8 mouse cellular contexts compared by ENCODE assay signal in genomic region chr12:110889036-110890020, GRCm38 (mm10). TPM values are rescaled to one million over a fixed set of nuclear protein-coding genes. Genes with fewer than 3 reads are reported as not detected.
A peak's percentile ranks its signal among the peaks of the same experiment; 100 is the strongest.
DNase-seq lines count a peak whose midpoint lies in the region; ATAC-seq lines count a peak whose summit lies in the region.

Cinp (minus strand) TSS chr12:110889145.
Tecpr2 (plus strand) TSS chr12:110889264.

- DNase-seq in c-Kit-negative CD71-positive TER-119-positive erythroid progenitor cells, embryonic 14.5 days (ENCODE audit: low read depth, low spot score), result peak; percentile 97
- peak; percentile 89 for DNase-seq in fibroblast of lung, adult 2 months (ENCODE audit: low read depth)
- peak; percentile 98 for DNase-seq in kidney, postnatal 14 days
- peak; percentile 96 for DNase-seq in liver, embryonic 13.5 days
- DNase-seq in neural tube, embryonic 10.5 days (ENCODE audit: extremely low spot score, low spot score), result peak; percentile 97

- peaks cover 2 to 13% of the 10 kb centered on the region in 2 experiments for H3K4me1 ChIP-seq in heart, embryonic 14.5 days (ENCODE audit: control insufficient read depth in 2 of 2, insufficient read depth in 2 of 2, low read length in 2 of 2)
- peaks cover 76% of the 10 kb centered on the region for H3K4me1 ChIP-seq in liver, embryonic 13.5 days (replicated peaks)
- H3K4me1 ChIP-seq in stomach, embryonic 16.5 days (ENCODE audit: control insufficient read depth, insufficient read depth, low read length), result peaks cover 18% of the 10 kb centered on the region

- no peaks in the 10 kb centered on the region for H3K9me3 ChIP-seq in heart, embryonic 14.5 days (ENCODE audit: control insufficient read depth, low read length)
- H3K9me3 ChIP-seq in liver, embryonic 13.5 days (replicated peaks), result no peaks in the 10 kb centered on the region
- no peaks in the 10 kb centered on the region for H3K9me3 ChIP-seq in stomach, embryonic 16.5 days (replicated peaks; ENCODE audit: control insufficient read depth, low read length)

- H3K9ac ChIP-seq in heart, embryonic 14.5 days (ENCODE audit: low read length), result peak within 1 kb of the TSS; percentile 86
- peak within 1 kb of the TSS; percentile 86 for H3K9ac ChIP-seq in liver, embryonic 13.5 days
- peak within 1 kb of the TSS; percentile 89 for H3K9ac ChIP-seq in stomach, embryonic 16.5 days (ENCODE audit: low read length)

- WGBS in heart, embryonic 14.5 days, result under 1% methylated on average over 74 of the region's 74 CpGs
- WGBS in liver, embryonic 13.5 days (ENCODE audit: insufficient replicate concordance), result under 1% methylated on average over 73 of the region's 74 CpGs
- under 1% methylated on average over 60 of the region's 74 CpGs for WGBS in stomach, embryonic 16.5 days

- H3K4me3 ChIP-seq in heart, embryonic 14.5 days (ENCODE audit: control insufficient read depth in 1 of 2, insufficient read depth in 1 of 2, low read depth in 1 of 2, low read length in 2 of 2), result peak within 1 kb of the TSS; percentile 72 to 85
- peak within 1 kb of the TSS; percentile 82 for H3K4me3 ChIP-seq in liver, embryonic 13.5 days (replicated peaks)
- peak within 1 kb of the TSS; percentile 86 for H3K4me3 ChIP-seq in stomach, embryonic 16.5 days (replicated peaks; ENCODE audit: low read length)

- H3K27ac ChIP-seq in heart, embryonic 14.5 days (replicated peaks in 1 of 2; ENCODE audit: control insufficient read depth in 1 of 2, insufficient read depth in 1 of 2, low read depth in 2 of 2, low read length in 2 of 2), result peak within 1 kb of the TSS; percentile 68 to 80
- H3K27ac ChIP-seq in liver, embryonic 13.5 days, result peak within 1 kb of the TSS; percentile 97
- peak within 1 kb of the TSS; percentile 82 for H3K27ac ChIP-seq in stomach, embryonic 16.5 days (ENCODE audit: low read length)

- H3K4me2 ChIP-seq in heart, embryonic 14.5 days (ENCODE audit: low read length), result peak within 1 kb of the TSS; percentile 97
- peak within 1 kb of the TSS; percentile 93 for H3K4me2 ChIP-seq in liver, embryonic 13.5 days
- peak within 1 kb of the TSS; percentile 90 for H3K4me2 ChIP-seq in stomach, embryonic 16.5 days (ENCODE audit: low read depth, low read length)

- ATAC-seq in CD4-positive, CD25-positive, alpha-beta regulatory T cell, adult 4 months, result peak; percentile 97
- ATAC-seq in heart, embryonic 14.5 days (ENCODE audit: insufficient number of reproducible peaks, insufficient read depth, low FRiP score, low read depth), result peak; percentile 99
- peak; percentile 97 for ATAC-seq in liver, embryonic 13.5 days (ENCODE audit: low read depth)
- ATAC-seq in stomach, embryonic 16.5 days (ENCODE audit: insufficient read depth, low FRiP score), result peak; percentile 100

- no peaks in the 10 kb centered on the region for H3K27me3 ChIP-seq in heart, embryonic 14.5 days (ENCODE audit: control insufficient read depth, insufficient read depth, low read length)
- no peaks in the 10 kb centered on the region for H3K27me3 ChIP-seq in liver, embryonic 13.5 days
- no peaks in the 10 kb centered on the region for H3K27me3 ChIP-seq in stomach, embryonic 16.5 days (ENCODE audit: control insufficient read depth, insufficient read depth, low read length)

- H3K36me3 ChIP-seq in heart, embryonic 14.5 days (ENCODE audit: control insufficient read depth, insufficient read depth, low read length), result no peaks in the 10 kb centered on the region
- H3K36me3 ChIP-seq in liver, embryonic 13.5 days, result 0 out of 2 replicates have a peak, but pooled peaks cover 3% of the 10 kb centered on the region
- H3K36me3 ChIP-seq in stomach, embryonic 16.5 days (ENCODE audit: control insufficient read depth, insufficient read depth, low read length), result no peaks in the 10 kb centered on the region

RNA-seq across cellular contexts. Expression of gene Cinp, which starts in this region (rescaled TPM):
- polyA plus RNA-seq in CD4-positive, CD25-positive, alpha-beta regulatory T cell, adult 4 months (2017; shearing (Covaris generic)), result 10 to 100 TPM; 37.3 to 44.2 TPM
- polyA plus RNA-seq in heart, embryonic 14.5 days (2014; fragmentation: Nextera tagmentation; extraction: Ambion mirVana), result 67.0 and 70.3 TPM in 2 replicates
- 91.0 and 100 TPM in 2 replicates for polyA plus RNA-seq in liver, embryonic 13.5 days (2015; fragmentation: Nextera tagmentation; extraction: Ambion mirVana)
- 74.8 and 78.4 TPM in 2 replicates for polyA plus RNA-seq in stomach, embryonic 16.5 days (2015; fragmentation: Nextera tagmentation; extraction: Ambion mirVana)

RNA-seq across cellular contexts. Expression of gene Tecpr2, which starts in this region (rescaled TPM):
- 1 to 10 TPM; 1.3 to 1.6 TPM for polyA plus RNA-seq in CD4-positive, CD25-positive, alpha-beta regulatory T cell, adult 4 months (2017; shearing (Covaris generic))
- 2.3 and 2.8 TPM in 2 replicates for polyA plus RNA-seq in heart, embryonic 14.5 days (2014; fragmentation: Nextera tagmentation; extraction: Ambion mirVana)
- 1.7 and 1.9 TPM in 2 replicates for polyA plus RNA-seq in liver, embryonic 13.5 days (2015; fragmentation: Nextera tagmentation; extraction: Ambion mirVana)
- polyA plus RNA-seq in stomach, embryonic 16.5 days (2015; fragmentation: Nextera tagmentation; extraction: Ambion mirVana), result 4.2 and 4.3 TPM in 2 replicates

Comparison
In these comparisons a context has a peak if more than half of its experiments do, and no peak if none do; other contexts are left out.
1. Peak in every context shown above with its lines: DNase-seq, ATAC-seq, H3K4me3 ChIP-seq and H3K27ac ChIP-seq.